Mouse (Mus musculus) induced T-regulatory cell, adult 2 months (primary cell): Measurements from ENCODE around the gene Usp12.
"Not testable (repeated sequence)": the region's sequence is repeated elsewhere in the genome, so short reads cannot be mapped to it uniquely, and the experiment has no call there.

Experiments
- DNase-seq: peaks from one replicate; pipeline ENCODE4 v3.0.0-alpha.2; 2012; ENCODE audit warnings: low read depth

Usp12 gene

GRCm38 (mm10) chr5:146749857-146750256 lies 44.9 kb downstream of the Usp12 start:
- DNase-seq: no peak

DNA sequence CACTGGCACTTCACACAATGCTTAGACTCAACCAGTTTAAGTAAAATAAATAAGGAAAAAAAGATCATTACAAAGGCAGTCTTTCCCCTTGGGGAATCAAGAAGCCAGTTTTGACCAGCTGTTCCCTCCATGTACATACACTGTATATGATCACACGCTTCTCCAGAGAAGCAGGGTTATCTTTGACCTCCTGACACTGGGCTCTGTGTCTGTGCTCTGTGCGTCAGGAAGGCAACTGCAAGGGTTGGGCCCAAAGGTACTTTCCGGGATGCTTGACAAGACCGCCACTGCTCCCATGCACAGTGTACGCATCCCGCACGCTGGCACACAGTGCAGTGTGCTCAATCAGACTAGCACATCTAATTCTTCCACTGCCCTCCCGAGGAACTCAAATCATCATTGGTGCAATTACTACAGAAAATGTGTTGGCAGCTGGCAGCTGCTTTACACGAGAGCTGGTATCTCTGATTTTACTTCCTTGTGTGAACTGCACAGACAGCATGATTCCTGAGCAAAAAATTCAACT lies 57.8 kb downstream of the Usp12 start:
- DNase-seq: no peak

- no peak for DNase-seq
These were observed 58.5 kb downstream of the Usp12 start for GRCm38 (mm10) chr5:146736348-146736747.

DNA sequence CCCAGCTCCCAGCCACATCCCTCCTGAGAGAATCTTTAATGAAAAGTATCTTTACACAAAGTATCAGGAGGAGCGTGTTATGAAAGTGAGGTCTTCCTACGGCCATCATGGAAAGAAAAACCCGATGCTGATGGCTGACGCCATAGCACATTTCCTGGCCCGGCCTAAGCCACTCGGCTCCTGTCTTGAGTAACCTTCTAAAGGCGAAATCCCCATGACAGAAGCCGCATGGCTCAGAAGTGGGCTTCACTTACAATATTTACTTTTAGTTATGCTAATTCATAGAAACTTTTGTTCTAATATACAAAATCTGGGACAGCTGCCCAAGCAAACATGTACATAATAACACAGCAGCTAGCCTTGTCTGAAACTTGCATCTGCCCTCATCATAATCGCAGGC lies 59.8 kb downstream of the Usp12 start:
- DNase-seq: not testable (repeated sequence)

- DNase-seq: no peak
These were observed 60.7 kb downstream of the Usp12 start for GRCm38 (mm10) chr5:146733888-146734640.

- DNase-seq: no peak
These were observed 61.4 kb downstream of the Usp12 start for GRCm38 (mm10) chr5:146733372-146733771.

DNA sequence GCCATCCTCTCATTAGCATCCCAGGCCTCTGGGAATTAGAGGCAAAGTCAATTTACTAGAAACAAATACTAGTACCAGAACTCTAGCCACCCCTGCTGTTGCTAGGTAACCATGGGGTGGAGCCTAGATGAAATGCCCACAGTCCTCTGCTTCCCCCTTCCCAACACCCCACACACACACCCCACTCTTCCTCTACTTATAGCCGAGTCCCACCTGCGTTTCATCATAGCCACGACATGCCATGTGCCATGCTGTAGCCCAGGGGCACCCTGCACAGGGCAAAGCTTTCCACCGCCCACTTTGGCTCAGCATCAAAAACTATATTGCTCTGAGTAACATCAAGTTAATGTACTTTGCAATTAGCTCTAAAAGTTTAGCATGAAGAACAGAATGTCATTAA lies 67.8 kb downstream of the Usp12 start:
- DNase-seq: no peak

- no peak for DNase-seq
These were observed 69.8 kb downstream of the Usp12 start for GRCm38 (mm10) chr5:146724956-146725355.

- DNase-seq: peak; percentile 12
These were observed 71.4 kb downstream of the Usp12 start for GRCm38 (mm10) chr5:146723452-146723851.

DNA sequence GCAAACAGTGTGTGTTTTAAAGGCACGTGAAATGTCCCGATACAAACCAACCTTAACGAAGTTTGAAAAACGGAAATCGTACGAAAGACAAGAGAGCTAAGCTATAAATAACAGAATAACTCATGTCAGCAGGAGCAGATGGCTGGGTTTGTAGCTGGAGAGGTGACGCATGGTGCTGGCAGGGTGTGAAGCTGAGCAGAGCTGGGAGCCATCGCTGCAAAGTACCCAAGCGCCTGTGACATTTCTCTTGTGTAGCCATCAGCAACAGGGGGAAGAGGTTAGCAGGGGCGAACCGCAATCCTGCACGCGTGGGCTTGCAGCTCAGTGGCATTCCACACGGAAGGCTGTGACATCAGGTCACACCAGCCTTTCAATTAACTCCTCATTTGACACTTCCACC lies 72.6 kb downstream of the Usp12 start:
- no peak for DNase-seq

- no peak for DNase-seq
These were observed 75.0 kb downstream of the Usp12 start for GRCm38 (mm10) chr5:146719584-146720356.

DNA sequence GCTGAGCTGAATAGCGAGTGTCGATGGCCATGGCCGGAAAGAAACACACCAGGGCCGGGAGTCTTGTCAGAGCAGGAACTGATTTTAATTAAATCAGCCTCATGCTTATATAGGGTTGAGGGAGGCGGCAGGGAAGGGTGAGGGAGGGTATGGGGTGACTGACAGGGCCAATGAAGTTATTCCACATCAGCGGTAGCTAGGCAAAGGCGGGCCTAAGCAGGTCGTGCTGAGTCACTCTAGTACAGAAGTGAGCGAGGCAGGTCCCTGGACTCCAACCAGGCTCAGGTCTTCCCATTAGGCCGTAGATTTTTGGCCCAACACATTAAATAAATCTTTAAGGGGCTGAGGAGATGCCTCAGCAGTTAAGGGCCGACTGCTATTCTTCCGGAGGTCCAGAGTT lies 81.0 kb downstream of the Usp12 start:
- no peak for DNase-seq

DNA sequence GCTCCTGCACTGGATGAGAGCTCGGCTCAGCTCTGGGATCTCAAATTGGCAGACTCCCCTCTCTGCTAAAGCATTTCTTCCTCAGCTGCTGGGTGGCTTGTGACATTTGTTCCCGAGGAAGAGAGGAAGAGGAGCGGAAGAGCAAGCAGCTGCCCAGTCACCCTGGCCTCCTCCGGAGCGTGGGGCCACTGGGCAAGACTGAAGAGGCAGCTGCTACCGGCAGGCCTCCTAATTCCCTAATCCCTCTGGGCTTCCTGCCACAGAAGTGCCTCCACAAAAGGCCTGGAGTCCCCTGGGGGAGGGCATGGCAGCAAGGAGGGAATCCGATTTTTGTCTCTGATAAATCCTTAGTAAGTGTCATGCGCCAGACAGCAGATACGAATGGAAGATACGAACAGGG lies 81.7 kb downstream of the Usp12 start:
- DNase-seq: no peak

GRCm38 (mm10) chr5:146712282-146712918 lies 82.4 kb downstream of the Usp12 start:
- no peak for DNase-seq

- DNase-seq: no peak
These were observed 85.4 kb downstream of the Usp12 start for GRCm38 (mm10) chr5:146709361-146709760.

DNA sequence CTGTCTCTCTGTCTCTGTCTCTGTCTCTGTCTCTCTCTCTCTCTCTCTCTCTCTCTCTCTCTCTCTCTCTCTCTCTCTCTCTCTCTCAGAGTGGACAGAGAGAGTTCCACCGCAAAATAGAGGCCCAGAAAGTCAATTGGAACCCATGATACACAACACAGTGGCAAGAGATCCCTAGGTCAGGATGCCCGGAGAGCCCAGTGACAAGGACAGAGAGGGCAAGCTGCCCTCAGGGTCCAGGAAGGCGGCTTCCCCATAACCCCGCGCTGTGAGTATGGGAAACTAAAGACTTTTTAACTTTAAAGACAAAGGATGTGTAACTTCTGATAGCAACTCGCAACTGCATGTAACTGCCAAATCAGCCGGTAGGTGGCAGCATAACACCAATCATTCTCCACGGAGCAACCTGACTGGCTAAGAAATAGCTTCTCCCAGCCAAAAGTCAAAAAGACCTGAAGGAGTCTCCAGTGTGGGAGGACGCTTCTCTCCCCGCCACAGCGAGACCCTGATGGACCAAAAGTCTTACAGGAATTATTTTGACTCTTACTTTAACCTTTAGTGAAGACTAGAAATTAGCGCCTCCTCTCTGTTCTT lies 88.9 kb downstream of the Usp12 start:
- DNase-seq: peak; percentile 89

DNA sequence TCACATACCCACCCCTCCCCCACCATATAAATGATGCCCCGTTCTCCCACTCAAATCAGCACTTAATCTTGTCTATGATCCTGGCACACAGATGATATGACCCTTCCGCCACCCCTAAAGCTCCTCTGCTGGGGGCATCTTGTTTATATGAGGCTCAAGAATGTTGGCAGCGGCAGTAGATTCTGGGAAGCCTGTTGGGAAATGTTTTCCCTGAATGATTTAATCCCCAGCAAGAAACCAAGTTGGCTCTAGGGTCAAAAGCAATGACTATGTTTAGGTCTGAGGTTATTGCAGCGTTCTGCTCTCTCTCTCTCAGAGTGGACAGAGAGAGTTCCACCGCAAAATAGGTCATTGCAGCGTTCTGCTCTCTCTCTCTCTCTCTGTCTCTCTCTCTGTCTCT lies 89.4 kb downstream of the Usp12 start:
- DNase-seq: no peak

- DNase-seq: peak; percentile 40
These were observed 90.6 kb downstream of the Usp12 start for GRCm38 (mm10) chr5:146704241-146704640.

- no peak for DNase-seq
These were observed 91.1 kb downstream of the Usp12 start for GRCm38 (mm10) chr5:146703710-146704121.

- no peak for DNase-seq
These were observed 94.7 kb downstream of the Usp12 start for GRCm38 (mm10) chr5:146700099-146700498.

DNA sequence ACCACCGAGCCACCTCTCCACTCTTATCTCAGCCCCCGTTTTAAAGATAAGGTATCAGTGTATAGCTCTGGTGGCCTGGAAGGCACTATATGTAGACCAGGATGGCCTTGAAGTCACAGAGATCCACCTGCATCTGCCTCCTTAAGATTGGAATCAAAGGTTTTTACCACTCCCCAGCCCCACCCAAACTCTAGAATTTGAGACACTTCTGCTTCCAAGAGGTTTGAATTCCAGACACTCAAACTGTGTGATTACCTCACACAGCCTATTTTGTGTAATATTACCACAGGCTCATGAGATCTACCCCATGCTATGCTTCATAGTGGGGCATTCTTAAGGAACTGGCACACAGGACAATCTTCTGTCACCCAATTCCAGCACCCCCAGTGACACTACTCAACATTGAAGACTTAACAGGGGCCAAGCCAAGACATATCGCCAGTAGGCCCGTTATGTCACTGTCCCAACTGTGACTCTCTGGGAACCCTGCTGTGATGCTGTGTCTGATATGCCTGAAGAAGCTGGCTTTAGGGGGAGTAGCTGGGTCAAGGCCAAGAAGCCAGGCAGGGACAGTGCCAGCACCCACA lies 95.3 kb downstream of the Usp12 start:
- no peak for DNase-seq

GRCm38 (mm10) chr5:146695543-146695942 lies 99.3 kb downstream of the Usp12 start:
- DNase-seq: no peak
